Mouse (Mus musculus) thymus, adult 2 months (tissue): ENCODE measurements at regions not wholly inside any gene's neighbourhood (a gene's known extent, or its start where the extent isn't known, plus 50 kb on each side); places are given as distances from the start of the nearest gene placed in this dataset.

Experiments
- DNase-seq: peaks from one replicate; pipeline ENCODE4 v3.0.0; 2021
- H3K27ac ChIP-seq: fragments of 200-500 bp; 2 replicates; pipeline ENCODE4 v1.5.1; 2012; ENCODE audit warnings: low read length, control low read depth; ENCODE audit not compliant: control insufficient read depth, insufficient read depth
- H3K27me3 ChIP-seq: fragments of 200-500 bp; 2 replicates; pipeline ENCODE4 v1.6.1; 2012; ENCODE audit warnings: mild to moderate bottlenecking, low read length, moderate library complexity, mixed read lengths; ENCODE audit not compliant: control insufficient read depth, insufficient read depth
- H3K36me3 ChIP-seq: fragments of 200-500 bp; 2 replicates; pipeline ENCODE4 v1.6.1; 2012; ENCODE audit warnings: mild to moderate bottlenecking, low read length, moderate library complexity; ENCODE audit not compliant: control insufficient read depth, insufficient read depth
- H3K4me1 ChIP-seq: fragments of 200-500 bp; replicated peaks from 2 replicates; pipeline ENCODE4 v1.6.1; 2012; ENCODE audit warnings: low read length; ENCODE audit not compliant: control insufficient read depth, insufficient read depth
- H3K4me3 ChIP-seq: fragments of 200-500 bp; 2 replicates; pipeline ENCODE4 v1.5.1; 2012; ENCODE audit warnings: mild to moderate bottlenecking, low read length, control low read depth, moderate library complexity; ENCODE audit not compliant: control insufficient read depth, insufficient read depth
- CTCF ChIP-seq: fragments of 200-500 bp; IDR thresholded peaks from 2 replicates; pipeline ENCODE4 v1.5.1; 2012; ENCODE audit warnings: mild to moderate bottlenecking, control low read depth, low read length, moderate library complexity, borderline replicate concordance; ENCODE audit not compliant: control insufficient read depth, poor library complexity, insufficient read depth; ENCODE audit errors: extremely low read depth
- POLR2A ChIP-seq: fragments of 200-500 bp; IDR thresholded peaks from 2 replicates; pipeline ENCODE4 v1.6.1; 2012; ENCODE audit warnings: mild to moderate bottlenecking, low read length, control low read depth, moderate library complexity; ENCODE audit not compliant: control insufficient read depth, poor library complexity, insufficient read depth; ENCODE audit errors: extremely low read depth
- WGBS: fragments of 180-500 bp; shearing (Covaris S2); methylation state at CpG from one replicate; pipeline ENCODE4 v1.1.7; 2018; 5-methylcytosine and 5-hydroxymethylcytosine counted together

- Histone ChIP-seq H3K36me3 (no peaks in the 10 kb centered on the region), H3K27me3 (no peaks in the 10 kb centered on the region), H3K4me3 (no peak overlapping the region), H3K27ac (no peak overlapping the region), H3K4me1 (no peaks in the 10 kb centered on the region)
- TF ChIP-seq POLR2A (no peak), CTCF (no peak)
- no peak for DNase-seq
- WGBS: 71% methylated on average over 6 of the region's 6 CpGs
Observed at GRCm38 (mm10) chr8:127719881-127720280, 638.5 kb upstream of the Nrp1 start.

GRCm38 (mm10) chr8:127720593-127721290 is 637.7 kb upstream of the Nrp1 start:
- no peaks in the 10 kb centered on the region for H3K4me1 ChIP-seq
- DNase-seq: no peak
- H3K27me3 ChIP-seq: no peaks in the 10 kb centered on the region
- no peak overlapping the region for H3K4me3 ChIP-seq
- TF ChIP-seq CTCF (no peak), POLR2A (no peak)
- no peak overlapping the region for H3K27ac ChIP-seq
- 71% methylated on average over 6 of the region's 6 CpGs for WGBS
- H3K36me3 ChIP-seq: no peaks in the 10 kb centered on the region

- no peak overlapping the region for H3K4me3 ChIP-seq
- H3K27me3 ChIP-seq: no peaks in the 10 kb centered on the region
- DNase-seq: no peak
- TF ChIP-seq POLR2A (no peak), CTCF (no peak)
- 57% methylated on average over 1 of the region's 1 CpGs for WGBS
- H3K36me3 ChIP-seq: no peaks in the 10 kb centered on the region
- H3K27ac ChIP-seq: no peak overlapping the region
- H3K4me1 ChIP-seq: no peaks in the 10 kb centered on the region
Observed at GRCm38 (mm10) chr8:127721624-127722023, 636.8 kb upstream of the Nrp1 start.

- no peaks in the 10 kb centered on the region for H3K27me3 ChIP-seq
- no peak overlapping the region for H3K27ac ChIP-seq
- no peak overlapping the region for H3K4me3 ChIP-seq
- TF ChIP-seq POLR2A (no peak), CTCF (no peak)
- no peaks in the 10 kb centered on the region for H3K36me3 ChIP-seq
- H3K4me1 ChIP-seq: no peaks in the 10 kb centered on the region
- 95% methylated on average over 3 of the region's 3 CpGs for WGBS
- DNase-seq: no peak
Observed at GRCm38 (mm10) chr8:127734059-127734458, 624.3 kb upstream of the Nrp1 start.

GRCm38 (mm10) chr8:127742236-127742635 is 616.2 kb upstream of the Nrp1 start:
- Histone ChIP-seq H3K27ac (no peak overlapping the region), H3K27me3 (no peaks in the 10 kb centered on the region), H3K4me1 (peaks cover 3% of the 10 kb centered on the region; the same call in 1 of the 2 replicates), H3K4me3 (no peak overlapping the region), H3K36me3 (no peaks in the 10 kb centered on the region)
- TF ChIP-seq CTCF (no peak), POLR2A (no peak)
- 97% methylated on average over 6 of the region's 6 CpGs for WGBS
- no peak for DNase-seq

GRCm38 (mm10) chr8:127745221-127745620 is 613.2 kb upstream of the Nrp1 start:
- DNase-seq: no peak
- WGBS: 97% methylated on average over 4 of the region's 4 CpGs
- peaks cover 14% of the 10 kb centered on the region for H3K4me1 ChIP-seq
- TF ChIP-seq CTCF (no peak), POLR2A (no peak)
- no peaks in the 10 kb centered on the region for H3K36me3 ChIP-seq
- H3K27ac ChIP-seq: no peak overlapping the region
- H3K4me3 ChIP-seq: no peak overlapping the region
- no peaks in the 10 kb centered on the region for H3K27me3 ChIP-seq
